Mouse (Mus musculus) kidney, adult 2 months (tissue): Measurements from ENCODE around the gene Moap1.

Experiments used
- CTCF ChIP-seq: fragments of 200-500 bp; conservative IDR thresholded peaks from 2 replicates; pipeline ENCODE4 v1.5.1; 2011; ENCODE audit warnings: low read depth, mild to moderate bottlenecking, control low read depth, low read length, moderate library complexity, mixed read lengths; ENCODE audit not compliant: insufficient read depth, insufficient read length
- POLR2A ChIP-seq: fragments of 200-500 bp; IDR thresholded peaks from one replicate; pipeline ENCODE4 v1.6.1; 2011; ENCODE audit warnings: low read depth, low read length, control low read depth

DNA sequence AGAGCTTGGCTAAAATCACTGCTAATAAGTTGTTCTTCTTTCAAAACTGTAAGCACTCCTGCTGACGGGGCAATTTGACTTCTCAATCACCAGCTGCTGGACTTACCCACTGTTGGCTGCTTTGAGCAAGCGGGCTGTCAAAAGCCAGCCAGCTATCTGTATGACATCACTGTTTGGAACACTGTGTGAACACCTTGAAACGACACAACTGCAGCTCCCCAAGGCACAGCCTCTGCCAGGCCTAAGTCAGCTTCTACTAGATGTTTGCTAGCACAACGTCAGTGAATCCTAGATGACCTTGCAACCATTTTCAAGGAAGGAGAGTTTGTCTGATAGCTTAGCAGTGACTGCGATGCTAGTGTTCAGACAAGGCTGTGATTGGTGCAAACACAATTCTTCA is 4.4 kb downstream of the Moap1 start:
- TF ChIP-seq CTCF (no peak), POLR2A (no peak)
